Mouse (Mus musculus): ENCODE measurements around the gene Eif3l.

The Eif3l gene

DNA sequence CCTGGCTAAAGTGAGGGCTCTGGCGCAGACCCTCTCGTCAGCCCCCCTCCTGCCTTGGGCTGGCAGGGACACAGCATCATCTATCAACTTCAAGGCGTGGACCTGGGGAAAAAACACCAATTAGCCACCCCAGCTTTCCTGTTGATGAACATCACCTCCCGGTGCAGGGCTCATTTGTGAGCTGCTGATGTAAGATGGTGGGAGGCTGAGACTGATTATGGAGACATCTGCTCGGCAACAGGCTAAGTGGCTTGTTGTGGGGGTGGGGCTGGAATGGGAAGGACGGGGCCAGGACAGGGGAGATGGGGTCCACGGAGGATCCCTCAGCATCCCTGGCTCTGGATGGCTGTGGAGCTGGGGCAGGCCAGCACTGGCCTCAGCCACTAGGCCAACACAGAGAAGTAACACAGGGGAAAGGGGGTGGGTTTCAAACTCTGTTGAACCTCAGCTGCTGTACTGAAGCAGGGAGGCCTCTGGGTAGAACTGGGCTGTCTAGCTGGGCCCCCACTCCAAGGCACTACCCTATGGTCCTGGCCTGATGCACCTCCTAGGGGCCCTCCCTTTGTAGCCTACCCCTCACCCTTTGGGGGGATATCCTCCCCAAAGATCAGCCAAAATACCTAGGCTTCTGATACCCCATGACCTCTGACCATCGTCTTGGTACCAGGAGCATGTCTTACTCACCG is 24.7 kb upstream of the Eif3l start:
- DNase-seq (ENCODE audit: low spot score in 2 of 2), result no peak

GRCm38 (mm10) chr15:79050964-79051363 is 24.0 kb upstream of the Eif3l start:
- DNase-seq (ENCODE audit: low spot score in 2 of 2), result no peak

GRCm38 (mm10) chr15:79051461-79052360 is 23.3 kb upstream of the Eif3l start:
- DNase-seq (ENCODE audit: low spot score in 2 of 2), result no peak

- DNase-seq (ENCODE audit: low spot score in 2 of 2), result no peak
Observed at GRCm38 (mm10) chr15:79052366-79052765, 22.6 kb upstream of the Eif3l start.

GRCm38 (mm10) chr15:79056601-79057000 is 18.4 kb upstream of the Eif3l start:
- no peak for DNase-seq (ENCODE audit: low spot score in 2 of 2)

GRCm38 (mm10) chr15:79057850-79058249 is 17.1 kb upstream of the Eif3l start:
- DNase-seq (ENCODE audit: low spot score in 2 of 2), result no peak

GRCm38 (mm10) chr15:79060887-79061565 is 14.0 kb upstream of the Eif3l start:
- DNase-seq (ENCODE audit: low spot score in 2 of 2), result no peak

GRCm38 (mm10) chr15:79062376-79063159 is 12.4 kb upstream of the Eif3l start, which contains the start of gene Ankrd54:
Ankrd54 (minus strand) TSS chr15:79062893.
- peak; percentile 97 to 99 for DNase-seq (ENCODE audit: low spot score in 2 of 2)

GRCm38 (mm10) chr15:79063160-79063740 is 11.7 kb upstream of the Eif3l start:
- DNase-seq (ENCODE audit: low spot score in 2 of 2), result no peak

GRCm38 (mm10) chr15:79065086-79065770 is 9.8 kb upstream of the Eif3l start:
- DNase-seq (ENCODE audit: low spot score in 2 of 2), result no peak

DNA sequence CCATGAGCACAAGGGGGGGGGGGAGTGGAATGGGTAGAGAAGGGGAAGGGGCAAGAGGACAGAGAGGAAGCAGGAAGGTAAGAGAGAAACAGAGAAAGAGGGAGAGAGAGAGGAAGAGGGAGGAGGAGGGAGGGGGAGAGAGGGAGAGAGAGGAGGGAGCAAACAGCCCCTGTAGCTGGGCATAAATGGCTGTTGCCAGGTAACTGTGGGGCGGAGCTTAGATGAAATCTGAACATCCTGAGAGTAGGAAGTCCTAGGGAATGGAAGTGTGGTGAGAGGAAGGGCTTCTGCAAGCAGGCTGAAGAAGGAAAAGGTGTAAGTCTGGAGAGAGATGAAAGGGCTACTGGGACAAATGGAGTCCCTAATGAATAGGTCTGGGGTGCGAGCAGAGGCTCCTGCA is 8.7 kb upstream of the Eif3l start:
- DNase-seq (ENCODE audit: low spot score in 2 of 2), result no peak

DNA sequence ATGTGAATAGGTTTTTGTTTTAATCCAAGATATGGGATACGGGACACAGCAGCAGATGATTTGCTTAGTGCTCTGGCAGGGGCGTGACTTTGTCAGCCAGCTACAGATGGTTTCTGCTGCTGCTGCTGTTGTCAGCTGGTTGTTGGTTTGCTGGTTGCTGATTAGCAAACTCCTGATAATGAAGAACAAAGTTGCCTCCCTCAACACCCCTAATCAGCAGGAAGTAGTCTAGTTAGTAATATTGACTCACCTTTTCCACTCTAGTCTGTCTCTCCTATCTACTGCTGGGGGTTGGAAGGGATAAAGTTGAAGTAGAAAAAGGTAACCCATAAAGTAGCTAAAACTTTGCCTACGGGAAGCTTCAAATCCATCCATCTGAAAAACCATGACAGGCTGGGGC is 7.3 kb upstream of the Eif3l start:
- DNase-seq (ENCODE audit: low spot score in 2 of 2), result no peak

GRCm38 (mm10) chr15:79068416-79068815 is 6.6 kb upstream of the Eif3l start:
- no peak for DNase-seq (ENCODE audit: low spot score in 2 of 2)

- DNase-seq (ENCODE audit: low spot score in 2 of 2), result peak; percentile 27 to 38
Observed at GRCm38 (mm10) chr15:79071117-79072039, 3.6 kb upstream of the Eif3l start.

DNA sequence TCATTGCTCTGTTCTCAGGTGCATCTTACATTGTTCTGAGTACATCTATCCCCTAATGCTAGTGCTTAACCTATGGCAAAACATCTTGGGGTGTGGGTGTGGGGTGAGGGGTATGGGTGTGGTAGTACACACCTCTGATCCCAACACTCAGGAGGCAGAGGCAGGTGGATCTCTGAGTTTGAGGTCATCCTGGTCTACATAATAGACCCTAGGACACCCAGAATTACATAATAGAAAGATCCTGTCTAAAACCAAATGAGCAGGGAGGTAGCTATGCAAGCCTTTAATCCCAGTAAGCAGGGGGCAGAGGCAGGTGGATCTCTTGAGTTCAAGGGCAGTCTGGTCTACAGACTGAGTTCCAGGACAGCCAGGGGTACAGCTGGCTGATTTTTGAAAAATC is 1.2 kb upstream of the Eif3l start:
- no peak for DNase-seq (ENCODE audit: low spot score in 2 of 2)

DNA sequence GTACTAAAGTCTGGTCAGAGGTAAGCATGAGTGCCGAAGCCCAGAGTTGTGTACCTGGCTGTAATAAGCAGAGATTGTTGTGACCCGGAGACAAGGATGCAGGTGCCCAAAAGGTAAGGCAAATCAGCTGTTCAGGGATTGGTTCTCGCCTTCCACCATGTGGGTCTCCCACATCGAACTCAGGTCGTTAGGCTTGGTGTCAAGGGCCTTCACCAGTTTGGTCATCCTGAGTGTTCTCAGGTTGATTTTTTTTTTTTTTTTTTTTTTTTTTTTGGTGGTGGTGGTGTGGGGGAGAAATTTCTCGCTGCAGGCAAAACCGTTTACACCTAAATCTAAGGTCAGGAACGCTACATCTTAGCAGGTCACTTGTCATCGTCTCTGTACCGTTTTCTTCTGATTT is 533 bp upstream of the Eif3l start:
- DNase-seq (ENCODE audit: low spot score in 2 of 2), result no peak

GRCm38 (mm10) chr15:79075658-79076365 is 833 bp downstream of the Eif3l start:
- DNase-seq (ENCODE audit: low spot score in 2 of 2), result no peak

GRCm38 (mm10) chr15:79079567-79079966 is 4.6 kb downstream of the Eif3l start:
- no peak for DNase-seq (ENCODE audit: low spot score in 2 of 2)

- no peak for DNase-seq (ENCODE audit: low spot score in 2 of 2)
Observed at GRCm38 (mm10) chr15:79092284-79092683, 17.3 kb downstream of the Eif3l start.
